Mouse (Mus musculus): ENCODE results near the gene Gja6.

Gene Gja6

DNA sequence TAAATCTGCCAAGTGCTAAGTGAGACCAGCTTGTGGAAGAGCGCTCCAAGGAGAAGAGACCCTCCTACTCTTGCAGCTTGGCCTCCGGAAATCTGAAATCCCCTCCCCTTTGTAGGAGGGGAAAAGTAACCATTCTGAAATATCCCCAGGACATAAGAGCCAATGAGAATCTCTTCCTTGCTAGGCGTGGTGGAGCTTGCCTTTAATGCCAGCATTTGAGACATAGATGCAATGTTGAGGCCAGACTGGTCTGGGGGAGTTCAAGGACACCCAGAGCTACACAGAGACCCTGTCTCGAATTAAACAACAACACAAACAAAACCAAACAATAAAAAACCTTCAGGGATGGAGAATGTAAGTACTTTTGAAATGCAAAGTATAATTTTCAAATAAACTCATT, at the start of gene Gja6:
Gene Gja6 (minus strand): TSS at position 101 of the 400 bp plus-strand sequence.
- no peak for DNase-seq (ENCODE audit: low read depth in 2 of 2, low spot score in 2 of 2)

DNA sequence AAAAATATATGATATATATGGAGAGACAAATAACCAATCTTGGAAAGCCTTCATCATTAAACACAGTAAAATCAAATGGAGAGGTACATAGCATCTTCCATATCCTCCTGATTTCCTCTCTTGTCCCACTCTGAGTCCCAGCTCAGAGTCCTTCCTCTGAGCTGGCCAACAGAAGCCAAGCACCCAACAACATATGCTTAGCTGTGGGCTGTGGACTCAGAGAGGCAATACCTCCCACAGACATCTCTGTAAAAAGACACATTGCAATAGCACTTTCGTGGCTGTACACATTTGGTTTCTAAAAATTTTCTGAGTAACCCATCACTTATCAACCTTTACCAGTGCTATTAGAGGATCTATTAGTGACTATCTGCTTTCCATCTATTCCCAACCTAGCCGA, 42.7 kb upstream of the Gja6 start:
- DNase-seq (ENCODE audit: low read depth in 2 of 2, low spot score in 2 of 2), result no peak

DNA sequence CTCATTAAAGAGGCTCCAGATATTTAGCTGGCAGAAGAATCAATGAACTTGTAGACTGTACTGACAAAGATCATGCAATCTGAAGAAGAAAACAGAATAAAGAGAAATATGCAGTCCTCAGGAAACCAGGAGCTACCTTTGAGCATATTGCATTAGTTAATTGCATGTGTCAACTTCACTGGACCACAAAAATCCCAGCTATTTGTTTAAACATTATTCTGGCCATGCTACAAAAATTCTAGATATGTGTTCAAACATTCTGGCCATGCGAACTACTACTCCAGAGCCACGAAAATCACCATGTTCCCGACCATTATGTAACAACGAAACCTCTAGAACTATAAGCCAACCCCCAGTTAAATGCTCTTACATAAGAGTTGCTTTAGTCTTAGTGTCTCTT, 37.9 kb upstream of the Gja6 start:
- no peak for DNase-seq (ENCODE audit: low read depth in 2 of 2, low spot score in 2 of 2)

DNA sequence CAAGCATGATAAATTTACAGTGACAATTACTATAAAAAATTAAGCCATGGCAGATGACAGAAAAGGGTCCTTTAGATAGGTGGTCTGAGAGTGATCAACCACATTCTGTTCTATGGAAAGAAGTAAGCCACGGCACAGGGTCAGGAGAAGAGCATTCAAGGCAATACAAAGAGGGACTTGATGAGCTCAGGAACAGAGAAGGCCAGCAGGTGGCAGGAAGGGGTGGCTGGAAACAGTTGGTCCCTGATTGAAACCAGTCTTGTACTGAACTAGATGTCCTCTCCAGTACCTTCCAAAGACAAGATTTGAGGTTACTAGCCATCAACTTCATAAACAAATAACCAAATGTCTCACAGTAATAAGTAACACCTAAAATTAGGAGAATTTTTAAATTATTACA, 28.7 kb upstream of the Gja6 start:
- DNase-seq (ENCODE audit: low read depth in 2 of 2, low spot score in 2 of 2), result no peak

DNA sequence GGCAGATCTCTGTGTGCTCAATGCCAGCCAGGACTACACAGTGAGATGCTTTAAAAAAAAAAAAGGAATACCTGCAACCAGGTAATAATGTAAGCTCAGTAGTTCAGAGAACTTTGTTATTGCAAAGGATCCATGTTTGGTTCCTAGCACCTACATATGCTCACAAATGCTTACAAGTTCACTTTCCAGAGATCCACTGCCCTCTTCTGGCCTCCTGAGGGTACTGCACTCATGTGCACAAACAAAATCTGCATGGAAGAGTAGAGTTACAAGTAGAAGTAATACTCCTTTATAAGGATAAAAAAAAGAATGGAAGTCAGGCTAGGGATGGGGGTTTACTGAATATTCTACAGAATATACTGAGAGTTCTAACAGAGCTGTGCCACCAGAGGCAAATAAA, 23.8 kb upstream of the Gja6 start:
- DNase-seq (ENCODE audit: low read depth in 2 of 2, low spot score in 2 of 2), result no peak

DNA sequence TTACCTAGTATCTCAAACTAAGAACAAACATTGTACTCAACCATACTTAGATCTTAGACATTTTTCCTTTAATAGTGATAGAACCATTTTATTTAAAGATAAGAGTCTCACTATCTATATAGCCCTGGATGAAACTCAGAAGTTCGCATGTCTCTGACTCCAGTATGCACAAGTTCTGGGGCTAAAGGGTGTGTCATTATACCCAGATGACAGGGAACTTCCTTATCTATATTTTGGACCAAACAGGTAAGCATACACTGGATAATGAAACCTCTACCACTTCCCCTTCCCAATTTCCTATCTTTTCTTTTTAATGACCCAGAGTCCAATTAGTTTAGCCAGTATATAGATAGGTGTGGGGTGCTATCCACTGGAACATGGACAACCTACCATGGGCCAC, 22.0 kb upstream of the Gja6 start:
- DNase-seq (ENCODE audit: low read depth in 2 of 2, low spot score in 2 of 2), result no peak

DNA sequence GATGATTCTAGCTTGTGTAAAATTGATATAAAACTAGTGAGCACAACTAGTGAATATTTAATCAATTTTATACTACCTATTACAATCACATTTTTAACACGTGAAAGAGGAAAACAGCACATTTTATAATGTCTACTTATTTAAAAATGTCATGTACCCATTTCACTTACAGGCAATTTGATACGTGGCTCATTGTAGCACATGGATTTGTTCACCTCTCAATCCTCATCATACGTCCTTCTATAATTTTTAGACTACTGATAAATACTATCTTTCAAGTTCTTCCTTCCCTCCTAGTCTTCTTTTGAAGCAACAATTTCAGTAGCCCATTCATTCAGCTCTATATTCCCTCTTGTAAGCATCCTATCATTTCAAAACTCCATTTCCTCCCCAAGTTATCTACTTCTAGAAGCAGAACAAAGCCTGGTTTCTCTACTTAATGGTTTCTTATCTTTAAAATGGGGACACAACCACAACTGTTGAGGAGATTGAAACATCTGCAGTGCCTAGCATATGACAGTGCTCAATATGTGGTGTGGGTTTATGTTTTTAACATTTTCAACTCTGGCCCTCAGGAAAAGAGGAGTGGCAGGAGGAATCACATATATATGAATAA, 12.3 kb upstream of the Gja6 start:
- no peak for DNase-seq (ENCODE audit: low read depth in 2 of 2, low spot score in 2 of 2)

DNA sequence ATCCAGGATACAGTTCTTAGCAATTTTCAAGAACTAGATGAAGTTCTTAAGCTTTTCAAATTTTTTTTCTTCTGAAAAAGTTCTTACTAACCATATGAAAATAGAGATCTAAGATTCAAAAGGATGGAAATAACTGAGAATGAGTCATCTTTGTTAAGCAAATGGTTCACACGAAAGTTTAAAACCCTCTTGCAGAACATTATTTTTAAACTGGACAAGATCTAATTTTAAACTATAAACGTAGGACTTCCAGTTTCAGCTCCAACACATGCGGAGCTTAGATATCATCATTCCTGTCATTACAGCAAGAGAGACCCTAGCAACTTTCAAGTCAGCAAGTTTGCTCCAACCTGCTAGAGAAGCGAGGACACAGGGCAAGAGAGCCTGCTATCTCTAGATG, 375 bp downstream of the Gja6 start:
- no peak for DNase-seq (ENCODE audit: low read depth in 2 of 2, low spot score in 2 of 2)

DNA sequence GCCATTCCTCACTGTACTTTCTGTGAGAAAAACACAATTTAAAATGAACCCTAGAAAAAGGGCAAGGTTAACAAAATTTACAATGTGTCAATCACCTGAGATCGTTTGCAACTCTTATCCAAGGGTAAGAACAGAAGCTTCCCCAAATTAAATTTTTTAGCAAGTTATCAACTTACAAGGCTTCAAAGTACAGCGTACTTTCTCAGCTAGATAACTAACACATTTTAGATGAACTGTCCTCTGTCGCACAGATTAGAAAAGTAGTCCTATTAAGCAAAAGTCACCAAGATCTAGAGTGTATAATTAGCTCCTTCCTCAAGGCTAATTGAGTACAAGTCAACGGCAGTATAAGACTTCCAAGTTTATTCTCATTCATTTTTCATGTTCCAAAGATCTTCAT, 939 bp downstream of the Gja6 start:
- DNase-seq (ENCODE audit: low read depth in 2 of 2, low spot score in 2 of 2), result no peak

DNA sequence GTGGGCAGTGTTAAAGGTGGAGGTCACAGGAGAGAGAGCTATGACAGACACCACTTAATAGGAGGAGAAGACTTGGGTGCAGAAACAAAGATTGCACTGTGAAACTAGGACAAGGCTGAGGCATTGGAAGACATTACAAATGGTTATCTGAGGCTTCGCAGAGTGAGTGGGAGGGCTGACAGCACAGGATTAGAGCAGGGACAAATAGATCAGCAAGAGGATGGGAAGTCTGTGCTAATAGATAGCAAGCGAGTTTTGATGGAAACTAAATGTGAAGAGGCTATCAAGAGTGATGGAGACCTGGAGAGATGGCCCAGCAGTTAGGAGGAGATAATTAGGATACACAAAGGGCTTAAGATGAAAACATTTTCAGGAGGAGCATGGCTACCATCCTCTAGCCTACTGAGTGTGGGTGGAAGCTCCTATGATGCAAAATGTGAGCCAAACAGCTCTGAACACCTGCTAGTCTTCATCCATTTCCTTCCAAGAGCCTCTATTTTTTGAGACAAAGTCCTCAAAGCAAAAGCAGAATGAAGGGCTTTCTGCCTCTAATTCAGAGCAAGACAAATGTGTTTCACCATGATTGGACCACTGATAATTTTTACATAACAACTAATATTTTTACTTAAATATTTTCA, 1.7 kb downstream of the Gja6 start:
- DNase-seq (ENCODE audit: low read depth in 2 of 2, low spot score in 2 of 2), result no peak

DNA sequence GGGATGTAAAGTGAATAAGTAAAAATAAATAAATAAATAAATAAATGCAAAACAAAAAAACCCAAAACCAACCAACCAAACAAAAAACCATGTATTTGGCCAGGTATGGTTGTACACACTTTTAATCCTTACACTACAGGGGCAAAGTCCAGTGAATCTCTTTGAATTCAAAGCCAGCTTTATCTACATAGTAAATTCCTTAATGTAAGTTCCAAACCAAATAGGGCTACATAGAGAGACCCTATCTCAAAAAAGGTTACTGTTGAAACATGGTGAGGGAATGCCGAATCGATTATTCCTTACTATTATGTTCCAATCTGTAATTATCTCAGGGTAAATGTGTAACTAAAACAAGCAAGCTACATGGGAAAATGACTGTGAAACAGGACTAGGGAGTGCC, 5.7 kb downstream of the Gja6 start:
- DNase-seq (ENCODE audit: low read depth in 2 of 2, low spot score in 2 of 2), result no peak

DNA sequence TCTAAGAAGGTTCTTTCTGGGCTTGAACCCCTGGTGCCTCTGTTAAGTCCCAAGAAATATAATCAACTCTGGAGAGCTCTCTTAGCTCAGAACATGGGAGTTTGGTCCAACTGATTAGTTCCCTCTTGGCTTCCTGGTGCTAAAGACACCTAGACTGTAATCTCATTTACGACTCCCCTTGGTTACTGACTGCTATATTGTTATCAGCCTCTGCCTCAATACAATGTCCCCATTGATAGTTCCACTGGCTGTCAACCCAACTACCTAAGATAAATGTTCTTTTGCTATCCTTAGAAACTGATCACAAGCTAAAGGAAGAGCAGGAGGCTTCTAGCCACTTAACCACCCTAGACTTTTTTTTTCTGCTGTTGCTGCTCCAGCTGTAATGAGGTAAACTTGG, 14.8 kb downstream of the Gja6 start:
- no peak for DNase-seq (ENCODE audit: low read depth in 2 of 2, low spot score in 2 of 2)

DNA sequence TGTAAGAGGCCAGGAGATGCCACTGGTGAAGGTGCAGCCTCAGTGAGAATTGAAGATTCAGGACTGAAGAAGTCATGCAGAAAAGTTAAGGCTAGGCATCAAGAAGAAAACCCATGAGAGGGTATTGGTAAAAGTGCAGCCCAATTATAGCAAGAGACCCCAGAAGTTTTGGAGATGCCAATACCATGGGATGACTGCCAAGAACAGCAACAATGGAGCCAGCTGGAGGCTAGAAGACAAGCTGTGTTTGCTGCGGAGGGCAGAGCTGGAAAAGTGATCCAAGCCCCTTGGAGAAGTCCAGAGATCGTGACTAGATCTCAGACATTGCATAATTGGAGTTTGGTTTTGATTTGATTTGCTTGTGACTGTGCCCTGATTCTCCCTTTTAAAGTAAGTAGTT, 20.6 kb downstream of the Gja6 start:
- DNase-seq (ENCODE audit: low read depth in 2 of 2, low spot score in 2 of 2), result no peak

DNA sequence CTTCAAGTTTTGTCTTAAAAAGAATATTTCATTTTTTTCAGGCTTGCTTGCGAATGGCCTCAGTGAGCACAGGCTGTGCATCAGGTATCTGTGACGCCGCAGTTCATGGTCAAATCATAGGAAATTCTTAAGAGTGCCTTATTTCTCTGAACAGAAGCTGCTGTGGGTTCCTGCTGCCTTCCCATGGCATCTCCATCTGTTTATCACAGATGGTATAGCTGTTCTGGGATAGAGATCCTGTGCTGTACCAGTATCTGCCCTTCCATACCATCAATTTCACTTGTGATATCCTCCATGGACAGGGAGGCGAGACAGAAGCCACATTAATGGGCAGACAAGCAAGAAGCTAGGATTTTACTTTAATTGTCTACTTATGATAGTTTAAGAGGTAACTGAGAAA, 40.3 kb downstream of the Gja6 start:
- no peak for DNase-seq (ENCODE audit: low read depth in 2 of 2, low spot score in 2 of 2)

DNA sequence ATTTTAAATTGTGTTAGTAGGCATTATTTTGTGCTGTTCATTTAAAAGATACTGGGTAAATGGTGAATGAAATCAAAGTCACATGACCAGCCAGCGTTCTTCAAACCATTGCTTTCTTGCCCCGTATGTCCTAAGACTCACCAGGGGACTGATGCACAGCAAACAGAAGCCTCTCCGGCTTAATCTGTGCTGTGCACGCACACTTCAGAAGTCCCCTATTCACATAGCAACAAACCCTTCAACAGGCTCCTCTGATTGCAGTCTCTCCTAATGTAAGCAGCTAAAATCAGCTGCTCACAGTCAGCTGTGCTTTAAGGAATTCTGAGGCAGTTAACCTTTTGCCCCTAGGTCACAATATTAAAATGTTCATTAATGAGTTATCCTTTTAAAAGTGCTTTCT, 41.8 kb downstream of the Gja6 start:
- DNase-seq (ENCODE audit: low read depth in 2 of 2, low spot score in 2 of 2), result no peak

DNA sequence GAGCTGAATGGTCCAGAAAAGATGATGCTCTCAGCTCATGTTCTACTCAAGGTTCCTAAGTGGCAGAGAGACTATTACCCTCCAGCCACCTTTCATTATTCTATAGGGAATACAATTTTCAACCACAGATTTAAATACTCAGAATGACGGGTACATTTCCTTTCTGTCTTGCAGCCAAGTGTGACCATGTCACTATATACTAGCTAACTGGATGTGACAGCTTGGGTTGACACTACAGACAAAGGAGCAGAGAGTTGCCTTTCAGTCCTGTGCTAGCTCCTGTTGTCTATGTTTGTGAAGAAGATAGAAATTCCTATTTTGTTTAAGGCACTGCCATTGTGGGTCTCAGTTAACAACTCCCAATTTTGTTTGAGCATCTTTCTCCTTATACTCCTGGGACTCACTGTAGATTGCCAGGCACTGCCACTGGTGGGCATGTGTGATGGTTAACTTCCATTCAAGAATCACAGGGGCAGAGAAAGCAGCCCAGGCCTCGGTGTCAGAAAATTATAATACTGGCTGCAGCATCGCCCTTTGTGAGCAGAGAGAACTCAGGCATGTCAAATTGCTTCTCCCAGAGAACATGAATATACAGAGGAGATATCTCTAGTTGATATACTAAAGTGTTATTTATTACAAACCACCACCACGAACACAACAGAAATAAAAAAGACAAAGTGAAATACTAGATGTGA, 43.0 kb downstream of the Gja6 start:
- DNase-seq (ENCODE audit: low read depth in 2 of 2, low spot score in 2 of 2), result no peak
